Mouse (Mus musculus) erythroblast, embryonic 14.5 days (primary cell): ENCODE data around the gene BC048562.

Experiments used
- GATA1 ChIP-seq: IDR thresholded peaks from 2 replicates; pipeline ENCODE4 v1.6.1; 2012; ENCODE audit warnings: low read length, inconsistent platforms, mixed read lengths
- TAL1 ChIP-seq: IDR thresholded peaks from 3 replicates; pipeline ENCODE4 v1.6.1; 2012; ENCODE audit warnings: low read length, inconsistent platforms, mixed read lengths

- TF ChIP-seq TAL1 (no peak), GATA1 (no peak)
Observed at GRCm38 (mm10) chr9:108428384-108428783, 7.9 kb upstream of the BC048562 start, which contains the start of gene Ccdc36.
